ENCODE assay signal across 8 mouse cellular contexts in genomic region chr9:111117126-111117642, GRCm38 (mm10). TPM values are rescaled to one million over a fixed set of nuclear protein-coding genes. Genes with fewer than 3 reads are reported as not detected.
DNase-seq lines count a peak whose midpoint lies in the region; ATAC-seq lines count a peak whose summit lies in the region.

Gene Lrrfip2 (plus strand): TSS chr9:111117592.

- H3K36me3 ChIP-seq in hindbrain, embryonic 16.5 days (ENCODE audit: control insufficient read depth, insufficient read depth, low read length), result no peaks in the 10 kb centered on the region
- H3K36me3 ChIP-seq in liver, embryonic 15.5 days (replicated peaks), result 0 out of 2 replicates have a peak, but pooled peaks cover 4% of the 10 kb centered on the region

- peak within 1 kb of the TSS; percentile 84 for H3K27ac ChIP-seq in hindbrain, embryonic 16.5 days (ENCODE audit: low read depth, low read length)
- H3K27ac ChIP-seq in liver, embryonic 15.5 days (replicated peaks), result peak within 1 kb of the TSS; percentile 88

- 40% methylated on average over 14 of the region's 14 CpGs for WGBS in hindbrain, embryonic 16.5 days
- 17% methylated on average over 14 of the region's 14 CpGs for WGBS in liver, embryonic 15.5 days (ENCODE audit: insufficient replicate concordance)

- H3K4me2 ChIP-seq in hindbrain, embryonic 16.5 days (ENCODE audit: low read length), result peak within 1 kb of the TSS; percentile 86
- peak within 1 kb of the TSS; percentile 95 for H3K4me2 ChIP-seq in liver, embryonic 15.5 days

- no peak for DNase-seq in left cerebral cortex, adult 18-20 months (ENCODE audit: low spot score in 2 of 2)
- no peak for DNase-seq in left cerebral cortex, adult 11 months (ENCODE audit: low spot score)
- DNase-seq in adrenal gland, postnatal 14 days, result no peak
- no peak for DNase-seq in gastrocnemius, adult 8-10 months (ENCODE audit: low spot score in 2 of 2)
- DNase-seq in retina, postnatal 1 day, result no peak
- no peak for DNase-seq in spleen, adult 12 weeks (ENCODE audit: low spot score)

- ATAC-seq in hindbrain, embryonic 16.5 days, result no peak
- no peak for ATAC-seq in liver, embryonic 15.5 days (ENCODE audit: insufficient read depth)

- no peaks in the 10 kb centered on the region for H3K27me3 ChIP-seq in hindbrain, embryonic 16.5 days (replicated peaks; ENCODE audit: control insufficient read depth, insufficient read depth, low read length)
- H3K27me3 ChIP-seq in liver, embryonic 15.5 days, result no peaks in the 10 kb centered on the region

- peaks cover 17% of the 10 kb centered on the region for H3K4me1 ChIP-seq in hindbrain, embryonic 16.5 days (ENCODE audit: control insufficient read depth, insufficient read depth, low read depth, low read length)
- peaks cover 37% of the 10 kb centered on the region for H3K4me1 ChIP-seq in liver, embryonic 15.5 days (replicated peaks)

- H3K9me3 ChIP-seq in hindbrain, embryonic 16.5 days (ENCODE audit: control insufficient read depth, low read length), result no peaks in the 10 kb centered on the region
- H3K9me3 ChIP-seq in liver, embryonic 15.5 days (replicated peaks), result no peaks in the 10 kb centered on the region

- H3K9ac ChIP-seq in hindbrain, embryonic 16.5 days (ENCODE audit: low read depth, low read length), result peak within 1 kb of the TSS; percentile 89
- H3K9ac ChIP-seq in liver, embryonic 15.5 days, result peak within 1 kb of the TSS; percentile 89

- H3K4me3 ChIP-seq in hindbrain, embryonic 16.5 days (ENCODE audit: low read length), result peak within 1 kb of the TSS; percentile 100
- H3K4me3 ChIP-seq in liver, embryonic 15.5 days (replicated peaks), result peak within 1 kb of the TSS; percentile 97

RNA-seq across cellular contexts. Expression of gene Lrrfip2, which starts in this region (rescaled TPM):
- total RNA-seq in left cerebral cortex, adult 18-20 months (2021), result 10 to 100 TPM; 43.9 to 48.6 TPM
- total RNA-seq in adrenal gland, postnatal 14 days (2021), result 48.5 and 54.5 TPM in 2 replicates
- total RNA-seq in gastrocnemius, adult 8-10 months (2022), result 10 to 100 TPM; 60.4 to 79.8 (median 70.3) TPM
- 46.5 and 47.1 TPM in 2 replicates for polyA plus RNA-seq in hindbrain, embryonic 16.5 days (2015; fragmentation: Nextera tagmentation; extraction: Ambion mirVana)
- 17.7 and 17.9 TPM in 2 replicates for polyA plus RNA-seq in liver, embryonic 15.5 days (2015; fragmentation: Nextera tagmentation; extraction: Ambion mirVana)
